Mouse (Mus musculus) fat pad, adult 2 months (tissue): ENCODE measurements at regions not wholly inside any gene's neighbourhood (a gene's known extent, or its start where the extent isn't known, plus 50 kb on each side); places are given as distances from the start of the nearest gene placed in this dataset.

Experiments
- DNase-seq: peaks from one replicate; pipeline ENCODE4 v3.0.0-alpha.2; 2011; ENCODE audit warnings: low read depth, low spot score; ENCODE audit errors: extremely low read depth

GRCm38 (mm10) chr17:47317651-47318050 lies 51.0 kb upstream of the Mrps10 start:
- DNase-seq = no peak

GRCm38 (mm10) chr17:47313162-47313561 lies 55.5 kb upstream of the Mrps10 start:
- DNase-seq = no peak

DNA sequence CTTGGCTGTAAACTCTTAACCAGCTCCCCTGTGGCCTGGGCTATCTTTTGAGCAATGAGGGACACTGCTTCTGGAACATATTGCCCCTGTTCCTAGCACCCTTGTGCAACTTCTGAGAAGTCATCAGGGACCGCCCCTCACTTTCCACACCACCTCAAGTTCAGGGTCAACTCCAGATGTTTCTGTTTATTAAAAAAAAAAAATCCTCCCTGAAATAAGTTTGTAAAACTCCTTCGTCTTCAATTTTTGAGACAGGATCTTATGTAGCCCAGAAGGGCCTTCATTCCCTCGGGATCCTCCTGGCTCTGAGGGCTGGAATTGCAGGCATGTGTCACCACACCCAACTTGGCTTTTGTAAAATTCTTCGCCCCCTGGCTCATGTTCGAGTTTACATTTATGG lies 57.4 kb upstream of the Mrps10 start:
- DNase-seq = no peak

DNA sequence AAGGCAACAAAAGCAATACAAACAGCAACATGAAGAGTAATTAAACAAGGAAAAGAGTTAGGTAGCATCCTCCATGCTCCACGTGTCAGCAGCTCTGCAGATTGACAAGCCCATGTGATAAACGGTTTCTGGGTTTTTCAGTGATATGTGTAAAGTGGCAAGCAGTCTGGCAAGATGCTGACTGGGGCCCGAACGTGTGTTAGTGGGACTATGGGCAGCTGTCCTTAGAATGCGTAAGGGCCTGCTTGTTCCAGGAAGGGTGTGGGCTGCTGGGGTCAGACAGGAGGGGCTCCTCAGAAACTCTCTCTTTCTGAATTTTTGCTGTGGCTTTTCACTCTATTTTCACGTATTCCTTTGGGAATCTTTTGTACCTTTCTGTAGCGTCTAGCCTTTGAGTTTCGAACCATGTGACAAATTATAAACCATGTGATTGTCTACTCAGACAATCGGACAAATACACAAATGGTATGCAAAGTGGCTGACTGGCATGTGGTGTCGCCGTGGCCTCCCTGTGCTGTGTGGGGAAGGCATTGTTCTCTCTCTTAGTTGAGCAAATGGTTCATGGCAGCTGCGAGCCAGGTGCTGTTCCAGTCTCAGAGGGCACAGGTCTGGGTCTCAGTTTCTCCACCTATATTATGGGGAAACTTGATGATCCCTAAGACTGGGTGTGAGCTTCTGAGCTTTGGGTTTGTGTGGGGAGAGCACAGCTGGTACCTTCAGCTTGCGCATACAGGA lies 62.5 kb upstream of the Mrps10 start:
- no peak for DNase-seq

- DNase-seq = no peak
Observed at GRCm38 (mm10) chr17:47304463-47305199, 64.1 kb upstream of the Mrps10 start.

DNA sequence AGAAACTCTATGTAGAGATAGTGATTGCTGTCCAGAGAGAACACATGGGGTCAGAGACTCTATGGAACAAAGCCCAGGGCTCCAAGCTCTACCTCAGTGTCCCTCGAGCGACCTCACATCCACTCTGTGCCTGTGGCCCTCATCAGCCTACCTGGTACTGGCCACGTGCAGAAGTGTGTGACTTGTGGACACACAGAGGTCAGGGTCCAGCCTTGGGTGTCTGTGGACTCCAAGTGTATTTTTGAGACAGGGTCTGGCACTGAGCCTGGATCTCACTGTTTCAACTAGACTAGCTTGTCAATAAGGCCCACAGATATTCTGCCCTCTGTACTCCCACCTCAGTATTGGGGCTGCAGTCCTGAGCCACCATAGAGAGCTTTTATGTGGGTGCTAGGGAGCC lies 65.1 kb upstream of the Mrps10 start:
- DNase-seq = no peak

DNA sequence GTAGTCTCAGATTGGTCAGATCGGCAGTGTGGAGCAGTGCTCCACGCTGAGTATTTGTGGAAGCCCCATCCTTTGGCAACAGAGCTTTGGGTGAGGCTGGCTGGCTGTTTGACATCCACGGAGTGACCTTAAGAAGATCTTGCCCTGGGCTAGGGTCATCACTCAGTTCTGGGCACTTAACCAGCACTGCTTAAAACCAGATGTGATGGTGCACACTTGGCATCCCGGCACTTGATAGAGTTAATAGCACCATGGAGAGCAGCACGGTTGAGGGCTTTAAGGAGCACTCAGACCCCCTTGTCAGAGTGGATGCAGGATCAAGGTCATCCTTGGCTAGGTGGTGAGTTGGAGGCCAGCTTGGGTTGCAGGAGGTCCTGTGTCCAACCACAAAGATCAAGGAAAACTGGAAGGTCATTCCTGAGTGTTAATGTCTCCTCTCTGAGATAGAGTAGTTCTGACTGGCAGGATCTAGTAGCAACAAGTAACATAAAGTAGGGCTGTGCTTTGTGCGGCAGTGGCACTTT lies 70.2 kb upstream of the Mrps10 start:
- DNase-seq = no peak

GRCm38 (mm10) chr17:47297965-47298364 lies 70.7 kb upstream of the Mrps10 start:
- DNase-seq = no peak

- DNase-seq = no peak
Observed at GRCm38 (mm10) chr17:47296709-47297450, 71.8 kb upstream of the Mrps10 start.

DNA sequence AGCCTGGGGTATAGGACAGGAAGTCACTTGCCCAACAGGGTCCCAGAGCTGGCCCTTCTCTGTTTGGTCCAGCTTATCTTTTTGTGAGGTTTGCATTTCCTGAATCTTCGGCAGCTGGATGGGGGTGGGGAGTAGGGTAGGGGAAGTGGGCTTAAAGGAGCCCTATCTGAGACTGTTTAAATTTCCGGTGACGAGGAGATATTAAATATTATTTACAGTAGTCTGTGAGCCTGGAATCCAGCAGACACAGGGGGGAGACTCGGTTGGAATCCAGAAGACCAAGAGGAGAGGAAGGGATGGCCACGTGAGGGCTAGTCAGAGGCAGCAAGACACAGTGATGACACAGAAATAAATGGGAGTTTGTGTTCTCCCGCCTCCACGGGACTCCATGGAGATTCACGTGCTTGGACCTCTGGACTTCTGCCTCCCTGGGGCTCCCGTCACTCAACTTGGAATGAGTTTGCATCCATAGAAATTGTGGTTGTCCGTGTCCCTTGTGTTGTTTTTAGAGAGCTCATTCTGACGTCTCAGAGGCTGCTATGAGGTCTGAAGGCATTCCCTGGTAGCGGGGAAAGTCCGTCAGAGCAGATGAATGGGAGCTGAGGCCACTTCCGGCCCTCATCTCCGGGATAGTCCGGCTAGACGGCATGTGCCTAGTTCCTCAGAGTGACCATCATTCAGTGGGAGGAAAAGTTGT lies 73.2 kb upstream of the Mrps10 start:
- no peak for DNase-seq

DNA sequence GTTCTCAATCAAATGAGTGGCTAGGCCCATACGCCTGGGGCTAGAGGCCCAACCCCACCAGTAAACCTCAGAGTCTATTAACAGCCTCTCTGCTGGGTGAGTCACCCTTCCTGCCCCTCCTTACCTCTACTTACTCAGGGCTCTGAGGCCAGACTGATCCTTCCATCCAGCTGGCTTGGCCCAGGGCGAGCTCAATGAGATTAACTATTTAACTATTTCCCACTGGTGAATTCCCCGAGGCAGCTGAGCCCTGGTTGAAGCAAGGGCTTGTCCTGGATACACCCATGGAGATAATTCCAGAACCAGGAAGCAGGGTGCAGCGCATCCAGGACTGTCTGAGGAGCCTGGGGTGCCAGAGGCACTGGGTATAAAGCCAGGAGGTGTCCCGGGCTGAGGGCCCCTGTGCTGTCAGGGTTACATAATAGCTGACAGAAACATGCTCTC lies 74.6 kb upstream of the Mrps10 start:
- DNase-seq = no peak

DNA sequence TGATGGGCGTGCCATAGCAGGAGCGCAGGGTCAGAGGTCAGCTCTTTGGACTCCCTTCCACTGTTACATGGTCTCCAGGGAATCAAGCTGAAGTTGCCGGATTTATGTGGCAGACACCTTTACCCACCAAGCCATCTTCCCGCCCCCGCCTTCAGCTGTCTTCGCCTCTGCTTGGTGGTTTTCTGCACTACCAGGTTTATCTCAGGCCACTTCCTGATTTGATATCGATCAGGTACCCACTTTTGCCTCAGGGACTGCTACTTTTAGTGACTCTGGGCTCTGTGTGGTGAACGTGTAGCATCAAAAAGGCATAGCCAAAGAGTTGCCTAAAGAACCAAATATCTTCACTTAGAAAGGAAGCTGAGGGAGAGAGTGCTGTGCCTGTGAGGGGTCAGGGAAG lies 75.5 kb upstream of the Mrps10 start:
- DNase-seq = no peak

GRCm38 (mm10) chr17:47291558-47291957 lies 77.1 kb upstream of the Mrps10 start:
- no peak for DNase-seq

GRCm38 (mm10) chr17:47285616-47286015 lies 83.1 kb upstream of the Mrps10 start:
- DNase-seq = no peak

DNA sequence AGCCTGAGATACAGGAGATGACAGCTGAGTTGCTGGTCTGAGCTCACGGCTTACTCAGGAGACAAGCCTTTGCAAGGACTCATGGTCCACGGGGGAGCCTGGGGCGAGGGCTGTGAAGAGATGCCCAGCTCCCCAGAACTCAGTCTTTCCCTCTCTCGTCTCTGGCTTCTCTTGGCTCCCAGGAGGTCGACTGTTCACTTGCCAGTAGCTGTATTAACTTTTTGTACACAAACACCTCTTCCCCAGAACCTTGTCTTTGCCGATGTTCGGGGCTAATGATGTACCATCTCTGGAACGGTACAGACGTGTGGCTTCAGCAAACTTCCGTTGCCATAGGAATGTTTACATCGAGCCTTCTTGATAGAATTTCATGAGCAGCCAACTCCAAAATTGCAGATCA lies 84.5 kb upstream of the Mrps10 start:
- DNase-seq = no peak

DNA sequence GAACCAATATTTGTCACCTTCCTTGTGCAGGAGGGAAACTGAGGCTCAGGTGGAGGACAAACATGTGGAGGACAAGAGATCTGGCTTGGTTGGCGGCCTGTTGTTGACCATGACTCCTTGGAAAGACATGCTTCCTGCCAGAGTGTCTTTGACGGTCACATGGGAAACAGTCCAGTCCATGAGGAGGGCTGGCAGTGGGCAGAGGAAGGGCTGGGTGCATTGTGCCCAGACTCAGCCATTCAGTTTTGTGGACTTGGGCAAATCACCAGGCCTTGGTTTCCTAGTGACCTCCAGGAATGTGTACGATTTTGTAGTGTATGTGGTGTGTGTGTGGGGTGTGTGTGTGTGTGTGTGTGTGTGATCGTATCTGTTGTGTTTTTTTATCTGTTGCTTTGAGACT lies 85.5 kb upstream of the Mrps10 start:
- DNase-seq = no peak

GRCm38 (mm10) chr17:47282476-47282875 lies 86.2 kb upstream of the Mrps10 start:
- DNase-seq = no peak

DNA sequence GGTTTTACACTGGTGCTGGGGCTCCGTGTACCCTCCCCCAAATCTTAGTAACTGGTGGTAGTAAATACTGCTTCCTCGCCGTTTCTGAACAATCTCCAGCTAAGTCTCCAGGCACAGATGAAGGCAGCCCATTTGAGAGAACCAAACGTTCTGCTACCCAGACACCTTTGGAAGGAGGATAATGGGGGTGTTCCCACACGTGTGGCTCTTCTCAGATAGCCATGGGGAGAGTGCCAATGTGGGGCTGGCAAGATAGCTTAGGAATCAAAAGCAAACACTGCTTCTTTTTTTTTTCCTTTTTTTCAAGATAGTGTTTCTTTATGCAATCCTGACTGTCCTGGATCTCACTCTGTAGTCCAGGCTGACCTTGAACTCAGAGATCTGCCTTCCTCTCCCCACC lies 90.8 kb upstream of the Mrps10 start:
- DNase-seq = no peak

- DNase-seq = no peak
Observed at GRCm38 (mm10) chr17:47276639-47277038, 92.0 kb upstream of the Mrps10 start.

- no peak for DNase-seq
Observed at GRCm38 (mm10) chr17:47275796-47276311, 92.8 kb upstream of the Mrps10 start.

DNA sequence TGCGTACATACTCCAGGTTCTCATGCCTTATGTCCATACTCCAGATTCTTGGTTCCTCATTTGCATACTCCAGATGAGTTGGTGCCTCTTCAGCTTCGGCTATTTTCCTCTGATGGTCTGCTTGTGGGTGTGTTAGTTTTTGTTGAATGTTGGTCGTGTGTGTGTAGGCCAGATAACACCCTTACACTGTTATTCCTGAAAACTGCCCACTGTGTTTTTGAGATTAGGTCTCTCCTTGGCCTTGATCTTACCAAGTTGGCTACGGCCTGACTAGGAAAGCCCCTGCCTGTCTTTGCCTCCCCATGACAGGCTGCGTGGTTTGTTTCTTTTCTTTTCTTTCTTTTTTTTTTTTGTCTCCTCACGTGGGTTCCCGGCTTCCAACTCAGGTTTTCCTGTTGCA lies 95.4 kb upstream of the Mrps10 start:
- no peak for DNase-seq
